Mouse (Mus musculus): Measurements from ENCODE around the gene Kcnc1. TPM values are rescaled to one million over a fixed set of nuclear protein-coding genes. Genes with fewer than 3 reads are reported as not detected.

Gene Kcnc1
- polyA plus RNA-seq, 1 experiment from 2014 or later = 0.18 TPM

GRCm38 (mm10) chr7:46390226-46390625 is 6.1 kb upstream of the Kcnc1 start:
- WGBS = 50% methylated on average over 4 of the region's 4 CpGs
- H3K9me3 ChIP-seq (ENCODE audit: control insufficient read depth, low read length) = no peaks in the 10 kb centered on the region
- no peaks in the 10 kb centered on the region for H3K36me3 ChIP-seq (ENCODE audit: control insufficient read depth, insufficient read depth, low read length)
- TF ChIP-seq EP300 (optimal IDR thresholded peaks at IDR 0.05) = no peak
- no peak for TF ChIP-seq CTCF (IDR thresholded peaks at IDR 0.05; ENCODE audit: low read depth)
- no peak overlapping the region for H3K9ac ChIP-seq (ENCODE audit: low read length)
- no peak for DNase-seq (ENCODE audit: low spot score)
- ATAC-seq (ENCODE audit: low FRiP score, low TSS enrichment) = no peak
- H3K27ac ChIP-seq (replicated peaks) = no peak overlapping the region
- H3K27me3 ChIP-seq (ENCODE audit: control insufficient read depth, insufficient read depth, low read length) = peaks cover 13% of the 10 kb centered on the region
- no peaks in the 10 kb centered on the region for H3K4me1 ChIP-seq (replicated peaks; ENCODE audit: control insufficient read depth, insufficient read depth)
- H3K4me3 ChIP-seq (ENCODE audit: low read depth, low read length) = no peak overlapping the region
- H3K4me2 ChIP-seq (replicated peaks; ENCODE audit: low read depth) = no peak overlapping the region

- ATAC-seq (ENCODE audit: low FRiP score, low TSS enrichment) (no peak), DNase-seq (ENCODE audit: low spot score) (no peak)
- Histone ChIP-seq H3K27me3 (ENCODE audit: control insufficient read depth, insufficient read depth, low read length) (peaks cover 17% of the 10 kb centered on the region), H3K36me3 (ENCODE audit: control insufficient read depth, insufficient read depth, low read length) (no peaks in the 10 kb centered on the region), H3K4me3 (ENCODE audit: low read depth, low read length) (no peak overlapping the region), H3K4me1 (replicated peaks; ENCODE audit: control insufficient read depth, insufficient read depth) (no peaks in the 10 kb centered on the region), H3K9me3 (ENCODE audit: control insufficient read depth, low read length) (no peaks in the 10 kb centered on the region), H3K4me2 (replicated peaks; ENCODE audit: low read depth) (no peak overlapping the region), H3K9ac (ENCODE audit: low read length) (no peak overlapping the region), H3K27ac (replicated peaks) (no peak overlapping the region)
- 47% methylated on average over 5 of the region's 5 CpGs for WGBS
- no peak for TF ChIP-seq CTCF (IDR thresholded peaks at IDR 0.05; ENCODE audit: low read depth)
- TF ChIP-seq EP300 (optimal IDR thresholded peaks at IDR 0.05) = no peak
Observed at GRCm38 (mm10) chr7:46391701-46392100, 4.6 kb upstream of the Kcnc1 start.

GRCm38 (mm10) chr7:46393116-46393515 is 3.2 kb upstream of the Kcnc1 start:
- Histone ChIP-seq H3K4me1 (replicated peaks; ENCODE audit: control insufficient read depth, insufficient read depth) (no peaks in the 10 kb centered on the region), H3K4me2 (replicated peaks; ENCODE audit: low read depth) (no peak overlapping the region), H3K27ac (replicated peaks) (no peak overlapping the region), H3K9me3 (ENCODE audit: control insufficient read depth, low read length) (no peaks in the 10 kb centered on the region), H3K36me3 (ENCODE audit: control insufficient read depth, insufficient read depth, low read length) (no peaks in the 10 kb centered on the region), H3K27me3 (ENCODE audit: control insufficient read depth, insufficient read depth, low read length) (peaks cover 28% of the 10 kb centered on the region), H3K9ac (ENCODE audit: low read length) (no peak overlapping the region), H3K4me3 (ENCODE audit: low read depth, low read length) (no peak overlapping the region)
- TF ChIP-seq EP300 (optimal IDR thresholded peaks at IDR 0.05) (no peak), CTCF (IDR thresholded peaks at IDR 0.05; ENCODE audit: low read depth) (peak; percentile 93)
- ATAC-seq (ENCODE audit: low FRiP score, low TSS enrichment) (peak; percentile 58), DNase-seq (ENCODE audit: low spot score) (peak; percentile 85)
- WGBS = 0% methylated on average over 2 of the region's 2 CpGs

DNA sequence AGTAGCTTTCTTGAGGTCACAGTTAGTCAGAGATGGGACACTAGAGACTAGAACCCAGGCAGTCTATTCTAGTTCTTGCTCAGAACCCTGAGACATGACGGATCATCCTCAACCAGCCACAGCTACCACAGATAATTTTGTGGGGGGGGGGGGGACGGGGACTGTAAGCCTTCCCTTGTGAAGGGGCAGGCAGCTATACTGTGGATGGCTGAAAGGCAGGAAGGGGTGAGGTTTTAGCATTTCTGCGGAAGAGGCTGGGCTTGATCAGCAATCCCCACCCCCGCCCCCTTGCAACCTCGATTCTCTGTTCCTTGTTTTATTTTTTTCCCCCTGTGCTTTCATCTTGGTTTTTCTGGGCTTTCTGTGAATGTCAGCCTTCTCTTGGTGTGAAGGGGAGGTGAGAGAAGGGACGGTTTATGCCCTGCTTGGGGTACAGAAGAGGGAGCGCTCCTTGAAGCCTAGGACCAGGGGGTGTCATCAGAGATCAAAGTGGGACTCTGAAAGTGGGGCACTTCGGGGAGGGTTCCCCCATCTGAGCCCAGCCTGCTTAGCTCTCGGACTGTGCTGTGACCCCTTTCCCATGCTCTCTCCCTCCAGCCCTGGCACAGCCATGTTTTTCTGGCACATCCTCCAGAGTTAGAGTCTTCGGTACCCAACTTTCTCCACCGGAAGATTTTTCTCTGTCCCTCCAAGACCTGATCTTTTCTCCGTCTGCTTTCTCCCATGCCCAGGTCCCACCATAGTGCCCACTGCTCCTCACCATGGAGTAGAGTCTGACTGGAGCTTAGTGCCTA is 2.4 kb upstream of the Kcnc1 start:
- no peak overlapping the region for H3K9ac ChIP-seq (ENCODE audit: low read length)
- H3K4me1 ChIP-seq (replicated peaks; ENCODE audit: control insufficient read depth, insufficient read depth) = no peaks in the 10 kb centered on the region
- H3K27me3 ChIP-seq (ENCODE audit: control insufficient read depth, insufficient read depth, low read length) = peaks cover 32% of the 10 kb centered on the region
- no peak for DNase-seq (ENCODE audit: low spot score)
- H3K27ac ChIP-seq (replicated peaks) = no peak overlapping the region
- no peak overlapping the region for H3K4me2 ChIP-seq (replicated peaks; ENCODE audit: low read depth)
- no peak overlapping the region for H3K4me3 ChIP-seq (ENCODE audit: low read depth, low read length)
- no peaks in the 10 kb centered on the region for H3K9me3 ChIP-seq (ENCODE audit: control insufficient read depth, low read length)
- 31% methylated on average over 12 of the region's 12 CpGs for WGBS
- no peak for TF ChIP-seq CTCF (IDR thresholded peaks at IDR 0.05; ENCODE audit: low read depth)
- H3K36me3 ChIP-seq (ENCODE audit: control insufficient read depth, insufficient read depth, low read length) = no peaks in the 10 kb centered on the region
- ATAC-seq (ENCODE audit: low FRiP score, low TSS enrichment) = no peak

GRCm38 (mm10) chr7:46394933-46395332 is 1.4 kb upstream of the Kcnc1 start:
- no peak overlapping the region for H3K27ac ChIP-seq (replicated peaks)
- no peak overlapping the region for H3K4me3 ChIP-seq (ENCODE audit: low read depth, low read length)
- no peaks in the 10 kb centered on the region for H3K36me3 ChIP-seq (ENCODE audit: control insufficient read depth, insufficient read depth, low read length)
- H3K4me1 ChIP-seq (replicated peaks; ENCODE audit: control insufficient read depth, insufficient read depth) = no peaks in the 10 kb centered on the region
- ATAC-seq (ENCODE audit: low FRiP score, low TSS enrichment) (no peak), DNase-seq (ENCODE audit: low spot score) (no peak)
- 56% methylated on average over 4 of the region's 4 CpGs for WGBS
- H3K9me3 ChIP-seq (ENCODE audit: control insufficient read depth, low read length) = no peaks in the 10 kb centered on the region
- H3K4me2 ChIP-seq (replicated peaks; ENCODE audit: low read depth) = no peak overlapping the region
- H3K27me3 ChIP-seq (ENCODE audit: control insufficient read depth, insufficient read depth, low read length) = peaks cover 33% of the 10 kb centered on the region
- no peak overlapping the region for H3K9ac ChIP-seq (ENCODE audit: low read length)
- TF ChIP-seq EP300 (optimal IDR thresholded peaks at IDR 0.05) = no peak
- TF ChIP-seq CTCF (IDR thresholded peaks at IDR 0.05; ENCODE audit: low read depth) = no peak

GRCm38 (mm10) chr7:46395571-46395970 is 726 bp upstream of the Kcnc1 start:
- ATAC-seq (ENCODE audit: low FRiP score, low TSS enrichment) (no peak), DNase-seq (ENCODE audit: low spot score) (no peak)
- WGBS = 34% methylated on average over 6 of the region's 6 CpGs
- no peaks in the 10 kb centered on the region for H3K9me3 ChIP-seq (ENCODE audit: control insufficient read depth, low read length)
- no peak overlapping the region for H3K4me2 ChIP-seq (replicated peaks; ENCODE audit: low read depth)
- no peaks in the 10 kb centered on the region for H3K36me3 ChIP-seq (ENCODE audit: control insufficient read depth, insufficient read depth, low read length)
- peaks cover 33% of the 10 kb centered on the region for H3K27me3 ChIP-seq (ENCODE audit: control insufficient read depth, insufficient read depth, low read length)
- TF ChIP-seq EP300 (optimal IDR thresholded peaks at IDR 0.05) (no peak), CTCF (IDR thresholded peaks at IDR 0.05; ENCODE audit: low read depth) (no peak)
- H3K4me1 ChIP-seq (replicated peaks; ENCODE audit: control insufficient read depth, insufficient read depth) = no peaks in the 10 kb centered on the region
- no peak overlapping the region for H3K4me3 ChIP-seq (ENCODE audit: low read depth, low read length)
- no peak overlapping the region for H3K9ac ChIP-seq (ENCODE audit: low read length)
- H3K27ac ChIP-seq (replicated peaks) = no peak overlapping the region
